Mouse (Mus musculus): ENCODE results near the gene 4930544G11Rik.

GRCm38 (mm10) chr6:65930523-65930922 lies 21.9 kb upstream of the 4930544G11Rik start:
- TF ChIP-seq CTCF (IDR thresholded peaks at IDR 0.05) (no peak), POLR2A (IDR thresholded peaks at IDR 0.05; ENCODE audit: insufficient read depth, low read depth, low read length) (no peak), EP300 (IDR thresholded peaks at IDR 0.05; ENCODE audit: insufficient read depth, low read depth, low read length) (no peak)
